Mouse (Mus musculus) gastrocnemius, adult 18-20 months (tissue): Measurements from ENCODE around the gene Olfr688. TPM values are rescaled to one million over a fixed set of nuclear protein-coding genes. Genes with fewer than 3 reads are reported as not detected.

Source experiments
- DNase-seq: peaks from one replicate; pipeline ENCODE4 v3.0.0; 2021; ENCODE audit warnings: low spot score
- long read RNA-seq, 2 experiments: library from polyadenylated mRNA; stranded (forward); transcript quantifications; one replicate each; pipeline ENCODE4 v2.0.0; 2021
- total RNA-seq, 2 experiments: library from RNA; stranded (reverse); gene quantifications; 2 replicates each; pipeline ENCODE4 v1.2.3; 2021

The Olfr688 gene
- total RNA-seq, result not detected
- long read RNA-seq, experiment 1, result 0 reads
- long read RNA-seq, experiment 2, result 0 reads

GRCm38 (mm10) chr7:105287795-105288194 lies at the start of gene Olfr688:
Olfr688 (plus strand) TSS chr7:105288095.
- DNase-seq, result no peak

DNA sequence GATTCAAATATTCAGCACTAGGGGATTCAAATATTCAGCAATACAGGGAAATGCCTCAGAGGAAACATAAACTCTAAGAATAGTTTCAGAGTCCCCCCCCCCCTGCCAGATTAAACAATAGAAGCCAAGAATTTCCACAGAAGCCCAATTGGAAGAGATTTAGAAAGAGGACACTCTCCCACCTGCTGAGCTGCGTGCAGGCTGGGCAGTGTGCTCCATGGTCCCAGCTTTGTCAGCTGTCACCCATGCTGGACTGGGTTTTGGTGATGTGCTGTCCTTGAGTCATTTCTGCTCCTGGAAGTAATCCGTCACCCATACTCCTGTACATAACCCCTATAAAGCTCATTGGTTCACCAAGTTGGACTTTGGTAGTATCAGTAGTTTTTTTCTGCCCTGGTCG lies 40.2 kb upstream of the Olfr688 start:
- no peak for DNase-seq

- DNase-seq, result no peak
Measured at GRCm38 (mm10) chr7:105248197-105248596, 39.7 kb upstream of the Olfr688 start.

GRCm38 (mm10) chr7:105256656-105257055 lies 31.2 kb upstream of the Olfr688 start:
- DNase-seq, result no peak

- no peak for DNase-seq
Measured at GRCm38 (mm10) chr7:105272426-105272825, 15.5 kb upstream of the Olfr688 start.

- no peak for DNase-seq
Measured at GRCm38 (mm10) chr7:105290051-105290450, 2.2 kb downstream of the Olfr688 start.

DNA sequence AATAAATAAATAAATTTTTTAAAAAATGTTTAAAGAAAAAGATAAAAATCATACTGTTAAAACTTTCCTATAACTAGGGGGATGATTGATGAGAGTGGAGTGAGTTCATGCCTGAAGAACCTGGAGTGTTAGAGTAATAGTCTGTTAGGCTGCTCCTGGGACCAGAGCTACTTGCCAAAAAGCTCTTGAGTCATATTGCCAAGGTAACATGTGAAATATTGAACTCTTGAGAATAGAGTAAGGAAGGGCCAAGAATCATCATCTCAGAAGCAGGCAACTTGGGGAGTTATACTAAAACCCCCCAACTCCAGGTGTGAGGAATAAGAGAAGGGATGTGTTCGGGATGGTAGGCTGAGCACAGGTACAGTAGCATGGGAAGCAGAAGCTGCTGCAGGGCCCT lies 23.0 kb downstream of the Olfr688 start, which contains the start of gene Olfr689:
TSS of gene Olfr689 (plus strand) at position 301 of the 400 bp plus-strand sequence.
- no peak for DNase-seq

DNA sequence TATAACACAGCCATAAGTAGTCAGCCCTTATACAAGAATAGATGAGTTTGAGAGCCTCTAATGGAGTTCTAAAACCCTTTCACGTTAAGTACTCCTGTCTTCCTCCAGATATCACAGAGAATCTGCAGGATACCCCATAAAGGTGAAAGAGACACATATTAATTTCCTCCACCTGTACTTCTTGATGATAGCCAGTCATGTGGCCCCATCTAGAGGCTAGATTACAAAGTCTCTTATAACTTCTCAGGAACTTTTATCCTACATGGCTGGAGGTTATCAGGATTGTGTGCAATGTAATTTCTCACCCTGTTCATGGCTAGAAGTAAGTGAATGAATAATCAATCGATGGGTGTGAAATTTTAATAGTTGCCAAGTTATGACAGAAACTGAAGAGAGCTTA lies 37.4 kb downstream of the Olfr688 start:
- DNase-seq, result no peak

GRCm38 (mm10) chr7:105334004-105334403 lies 46.1 kb downstream of the Olfr688 start, which contains the start of gene Olfr690:
Olfr690 (minus strand) TSS chr7:105334104.
- DNase-seq, result no peak

Other genes starting within 250 kb of the Olfr688 start
- not detected for gene Olfr677, start 236.7 kb upstream of the Olfr688 start, total RNA-seq
- not detected for gene Olfr678, start 223.6 kb upstream of the Olfr688 start, total RNA-seq
- not detected for gene Olfr679, start 206.9 kb upstream of the Olfr688 start, total RNA-seq
- gene Olfr680-ps1, start 195.3 kb upstream of the Olfr688 start, total RNA-seq, result not detected
- not detected for gene Olfr681, start 171.3 kb upstream of the Olfr688 start, total RNA-seq
- gene Olfr683, start 141.1 kb upstream of the Olfr688 start, total RNA-seq, result not detected
- gene Olfr684, start 124.4 kb upstream of the Olfr688 start, total RNA-seq, result not detected
- gene Olfr685, start 102.1 kb upstream of the Olfr688 start, total RNA-seq, result not detected
- gene Olfr686, start 80.6 kb upstream of the Olfr688 start, total RNA-seq, result not detected
- not detected for gene Olfr689, start 23.1 kb downstream of the Olfr688 start, total RNA-seq
- gene Olfr690, start 46.0 kb downstream of the Olfr688 start, total RNA-seq, result not detected
- not detected for gene Olfr691, start 54.2 kb downstream of the Olfr688 start, total RNA-seq
- gene Olfr692, start 80.1 kb downstream of the Olfr688 start, total RNA-seq, result not detected
- not detected for gene Gm5901, start 86.9 kb downstream of the Olfr688 start, total RNA-seq
- gene Fam160a2, start 112.0 kb downstream of the Olfr688 start, total RNA-seq, result 10 to 100 TPM; 11.0 to 12.2 TPM
- not detected for gene Cnga4, start 116.5 kb downstream of the Olfr688 start, total RNA-seq
- not detected for gene Cckbr, start 137.6 kb downstream of the Olfr688 start, total RNA-seq
- gene Cavin3, start 194.2 kb downstream of the Olfr688 start, total RNA-seq, result 10 to 100 TPM in 1 of 2 experiments, 1 to 10 TPM in 1; 9.1 to 13.0 TPM